Mouse (Mus musculus): ENCODE measurements at regions not wholly inside any gene's neighbourhood (a gene's known extent, or its start where the extent isn't known, plus 50 kb on each side); places are given as distances from the start of the nearest gene placed in this dataset.

GRCm38 (mm10) chr14:103458340-103458739 lies 54.8 kb upstream of the Scel start:
- no peak for DNase-seq
- intact Hi-C loops (cut with DNase I), result no loop called here

- DNase-seq, result no peak
- intact Hi-C loops (cut with DNase I), result no loop called here
Observed at GRCm38 (mm10) chr14:103456106-103456505, 57.0 kb upstream of the Scel start.

GRCm38 (mm10) chr14:103450756-103451155 lies 62.4 kb upstream of the Scel start:
- intact Hi-C loops (cut with DNase I), result no loop called here
- no peak for DNase-seq

- intact Hi-C loops (cut with DNase I), result no loop called here
- no peak for DNase-seq
Observed at GRCm38 (mm10) chr14:103449447-103449846, 63.7 kb upstream of the Scel start.

- no peak for DNase-seq
- intact Hi-C loops (cut with DNase I), result no loop called here
Observed at GRCm38 (mm10) chr14:103449033-103449432, 64.1 kb upstream of the Scel start.

- intact Hi-C loops (cut with DNase I), result no loop called here
- DNase-seq, result no peak
Observed at GRCm38 (mm10) chr14:103446671-103447070, 66.5 kb upstream of the Scel start.

GRCm38 (mm10) chr14:103441454-103442065 lies 71.6 kb upstream of the Scel start:
- no peak for DNase-seq
- intact Hi-C loops (cut with DNase I), result no loop called here

- DNase-seq, result no peak
- intact Hi-C loops (cut with DNase I), result no loop called here
Observed at GRCm38 (mm10) chr14:103440243-103440642, 72.9 kb upstream of the Scel start.

- intact Hi-C loops (cut with DNase I), result no loop called here
- peak; percentile 51 for DNase-seq
Observed at GRCm38 (mm10) chr14:103434218-103434617, 78.9 kb upstream of the Scel start.

- peak; percentile 23 for DNase-seq
- intact Hi-C loops (cut with DNase I), result no loop called here
Observed at GRCm38 (mm10) chr14:103433106-103433505, 80.0 kb upstream of the Scel start.

GRCm38 (mm10) chr14:103427873-103428272 lies 81.3 kb upstream of the Mycbp2 start:
- intact Hi-C loops (cut with DNase I), result no loop called here
- no peak for DNase-seq

- intact Hi-C loops (cut with DNase I), result no loop called here
- no peak for DNase-seq
Observed at GRCm38 (mm10) chr14:103421305-103421822, 74.8 kb upstream of the Mycbp2 start.

GRCm38 (mm10) chr14:103417110-103418061 lies 70.8 kb upstream of the Mycbp2 start:
- no peak for DNase-seq
- intact Hi-C loops (cut with DNase I), result no loop called here

- no peak for DNase-seq
- intact Hi-C loops (cut with DNase I), result no loop called here
Observed at GRCm38 (mm10) chr14:103404611-103405010, 58.0 kb upstream of the Mycbp2 start.

GRCm38 (mm10) chr14:103403054-103403453 lies 56.4 kb upstream of the Mycbp2 start:
- DNase-seq, result no peak
- intact Hi-C loops (cut with DNase I), result no loop called here

- intact Hi-C loops (cut with DNase I), result no loop called here
Observed at GRCm38 (mm10) chr14:103401983-103402382, 55.4 kb upstream of the Mycbp2 start.

GRCm38 (mm10) chr14:103401280-103401679 lies 54.7 kb upstream of the Mycbp2 start:
- intact Hi-C loops (cut with DNase I), result no loop called here
- DNase-seq, result no peak

More at GRCm38 (mm10) chr14:103401983-103402382, 55.4 kb upstream of the Mycbp2 start:
- no peak for DNase-seq

GRCm38 (mm10) chr14:103398401-103398800 lies 51.8 kb upstream of the Mycbp2 start:
- DNase-seq, result no peak
- intact Hi-C loops (cut with DNase I), result no loop called here

Measured in left cerebral cortex, postnatal 4 days (tissue).